Mouse (Mus musculus) embryonic facial prominence, embryonic 10.5 days (tissue): ENCODE data around the gene Nfatc2. TPM values are rescaled to one million over a fixed set of nuclear protein-coding genes. Genes with fewer than 3 reads are reported as not detected.

Experiments used
- DNase-seq: peaks from one replicate; pipeline ENCODE4 v3.0.0-alpha.2; 2017; ENCODE audit warnings: low spot score
- H3K27ac ChIP-seq: fragments of 300-500 bp; sonication (generic); replicated peaks from 2 replicates; pipeline ENCODE4 v1.5.1; 2016; ENCODE audit warnings: mild to moderate bottlenecking
- H3K27me3 ChIP-seq: fragments of 300-500 bp; sonication (generic); replicated peaks from 2 replicates; pipeline ENCODE4 v1.6.1; 2016; ENCODE audit warnings: low read depth, mild to moderate bottlenecking; ENCODE audit not compliant: poor library complexity, severe bottlenecking
- H3K36me3 ChIP-seq: fragments of 300-500 bp; sonication (generic); replicated peaks from 2 replicates; pipeline ENCODE4 v1.6.1; 2016; ENCODE audit warnings: mild to moderate bottlenecking, moderate library complexity
- H3K4me1 ChIP-seq: fragments of 300-500 bp; sonication (generic); 2 replicates; pipeline ENCODE4 v1.6.1; 2016
- H3K4me3 ChIP-seq: fragments of 300-500 bp; sonication (generic); 2 replicates; pipeline ENCODE4 v1.5.1; 2016; ENCODE audit warnings: mild to moderate bottlenecking, moderate library complexity
- H3K9me3 ChIP-seq: fragments of 300-500 bp; sonication (generic); 2 replicates; pipeline ENCODE4 v1.6.1; 2016; ENCODE audit warnings: mild to moderate bottlenecking
- WGBS: fragments of 180-500 bp; shearing (Covaris S2); methylation state at CpG from one replicate; pipeline ENCODE4 v1.1.7; 2016; 5-methylcytosine and 5-hydroxymethylcytosine counted together
- polyA plus RNA-seq: library from polyadenylated mRNA; unstranded; fragments of >200 nt; fragmentation: Nextera tagmentation; extraction: Ambion mirVana; gene quantifications from 2 replicates; pipeline ENCODE4 v1.2.1, GENCODE M21; 2016

The Nfatc2 gene
- polyA plus RNA-seq, 1 experiment from 2014 or later = 0.66 TPM

DNA sequence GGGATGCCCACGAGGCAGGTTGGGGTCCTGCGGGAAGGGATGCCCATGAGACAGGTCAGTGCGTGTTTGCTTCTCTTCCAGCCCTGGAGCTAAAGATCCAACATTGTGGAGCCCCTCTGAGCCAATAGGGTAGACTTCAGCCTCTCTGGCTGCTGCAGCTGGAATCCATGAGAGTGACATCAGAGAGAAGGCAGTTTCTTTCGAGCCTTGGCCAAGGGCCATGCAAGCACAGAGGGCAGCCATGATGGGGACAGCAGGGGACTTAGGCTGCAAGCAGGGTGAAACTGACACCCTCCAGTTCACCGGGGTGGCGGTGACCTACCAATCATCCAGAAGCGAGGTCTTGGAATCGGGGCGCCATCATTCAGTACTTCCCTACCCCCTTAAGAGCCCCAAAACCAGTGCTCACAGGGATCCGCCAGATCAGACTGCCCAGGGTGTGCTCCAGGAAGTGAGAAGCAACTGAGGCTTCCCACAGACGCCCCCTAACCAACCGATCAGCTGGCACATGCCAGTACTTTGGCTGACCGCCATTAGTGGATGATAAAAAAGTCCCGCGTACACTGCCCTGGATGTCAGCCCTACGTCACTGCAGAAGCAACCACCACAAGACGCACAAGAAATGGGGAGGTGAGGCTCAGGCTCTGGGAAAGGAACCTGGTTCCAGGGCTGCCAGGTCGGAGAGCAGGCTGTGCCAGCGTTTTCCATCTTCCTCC, 35.8 kb downstream of the Nfatc2 start:
- Histone ChIP-seq H3K4me1 (peaks cover 19% of the 10 kb centered on the region), H3K27me3 (peaks cover 19% of the 10 kb centered on the region; the same call in 1 of the 2 replicates), H3K27ac (no peak overlapping the region), H3K36me3 (no peaks in the 10 kb centered on the region), H3K4me3 (no peak overlapping the region), H3K9me3 (no peaks in the 10 kb centered on the region)
- no peak for DNase-seq
- 90% methylated on average over 19 of the region's 19 CpGs for WGBS

- H3K4me3 ChIP-seq = no peak overlapping the region
- no peaks in the 10 kb centered on the region for H3K9me3 ChIP-seq
- H3K36me3 ChIP-seq = no peaks in the 10 kb centered on the region
- peaks cover 19% of the 10 kb centered on the region; the same call in 1 of the 2 replicates for H3K27me3 ChIP-seq
- 39% methylated on average over 12 of the region's 12 CpGs for WGBS
- peaks cover 19% of the 10 kb centered on the region for H3K4me1 ChIP-seq
- DNase-seq = no peak
- peak overlapping the region; percentile 45; the same call in 1 of the 2 replicates for H3K27ac ChIP-seq
These were observed 38.3 kb downstream of the Nfatc2 start for GRCm38 (mm10) chr2:168563184-168563583.

DNA sequence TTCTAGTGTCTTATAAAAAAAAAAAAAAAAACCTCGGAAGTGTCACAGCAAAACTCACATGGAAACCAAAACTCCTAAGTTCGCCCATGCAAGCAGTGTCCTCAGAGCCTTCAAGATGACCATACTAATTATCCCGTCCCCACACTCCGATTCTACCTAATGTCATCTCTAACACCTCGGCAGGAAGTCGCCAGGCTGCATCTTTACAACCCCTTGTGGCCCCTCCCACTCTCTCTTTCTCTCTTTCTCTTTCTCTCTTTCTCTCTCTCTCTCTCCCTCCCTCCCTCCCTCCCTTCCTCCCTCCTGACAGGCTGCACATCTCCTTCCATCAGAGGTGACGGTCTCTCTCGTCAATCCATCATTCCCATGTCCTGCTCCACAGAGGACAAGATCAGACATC, 44.4 kb downstream of the Nfatc2 start:
- Histone ChIP-seq H3K9me3 (no peaks in the 10 kb centered on the region), H3K4me3 (no peak overlapping the region), H3K4me1 (peaks cover 55% of the 10 kb centered on the region), H3K27me3 (peaks cover 50% of the 10 kb centered on the region), H3K36me3 (no peaks in the 10 kb centered on the region), H3K27ac (no peak overlapping the region)
- DNase-seq = no peak
- 64% methylated on average over 8 of the region's 8 CpGs for whole genome bisulfite sequencing

GRCm38 (mm10) chr2:168555897-168556670, 45.4 kb downstream of the Nfatc2 start:
- Histone ChIP-seq H3K27me3 (peaks cover 45% of the 10 kb centered on the region), H3K4me3 (no peak overlapping the region), H3K36me3 (no peaks in the 10 kb centered on the region), H3K27ac (peak overlapping the region; percentile 63), H3K4me1 (peaks cover 60% of the 10 kb centered on the region), H3K9me3 (no peaks in the 10 kb centered on the region)
- no peak for DNase-seq
- WGBS = 32% methylated on average over 23 of the region's 23 CpGs

DNA sequence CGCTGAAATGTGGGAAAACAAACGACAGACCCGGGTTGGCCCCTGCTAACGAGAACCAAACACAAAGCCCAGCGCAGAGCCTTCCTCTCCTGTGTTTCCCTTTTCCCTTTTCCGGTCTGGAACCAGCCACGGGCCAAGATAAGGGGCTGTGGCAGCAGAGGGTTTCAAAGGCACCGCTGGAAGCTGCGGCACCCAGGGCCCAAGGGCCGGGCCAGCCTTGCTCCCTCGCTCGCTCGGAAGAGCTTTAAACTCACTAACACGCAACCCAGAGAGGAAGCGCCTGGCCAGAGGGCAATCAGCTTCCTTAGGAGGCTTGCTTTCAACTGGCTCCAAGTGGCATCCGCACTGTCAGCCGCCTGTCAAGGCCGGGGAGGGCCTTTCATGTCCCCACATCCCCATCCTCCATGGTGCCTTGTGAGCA, 47.9 kb downstream of the Nfatc2 start:
- Histone ChIP-seq H3K4me1 (peaks cover 71% of the 10 kb centered on the region), H3K4me3 (peak overlapping the region; percentile 28; the same call in 1 of the 2 replicates), H3K27ac (peak overlapping the region; percentile 68), H3K36me3 (no peaks in the 10 kb centered on the region), H3K27me3 (peaks cover 51% of the 10 kb centered on the region), H3K9me3 (no peaks in the 10 kb centered on the region)
- 26% methylated on average over 18 of the region's 18 CpGs for WGBS
- peak; percentile 45 for DNase-seq

GRCm38 (mm10) chr2:168552405-168552804, 49.1 kb downstream of the Nfatc2 start:
- Histone ChIP-seq H3K4me1 (peaks cover 75% of the 10 kb centered on the region), H3K9me3 (no peaks in the 10 kb centered on the region), H3K27ac (peak overlapping the region; percentile 68; the same call in 1 of the 2 replicates), H3K4me3 (no peak overlapping the region), H3K27me3 (peaks cover 44% of the 10 kb centered on the region), H3K36me3 (no peaks in the 10 kb centered on the region)
- 29% methylated on average over 5 of the region's 5 CpGs for WGBS
- DNase-seq = no peak

GRCm38 (mm10) chr2:168551218-168551617, 50.2 kb downstream of the Nfatc2 start:
- H3K4me3 ChIP-seq = no peak overlapping the region
- 92% methylated on average over 7 of the region's 7 CpGs for WGBS
- H3K36me3 ChIP-seq = no peaks in the 10 kb centered on the region
- H3K27ac ChIP-seq = no peak overlapping the region
- H3K27me3 ChIP-seq = peaks cover 32% of the 10 kb centered on the region
- H3K9me3 ChIP-seq = no peaks in the 10 kb centered on the region
- DNase-seq = no peak
- H3K4me1 ChIP-seq = peaks cover 67% of the 10 kb centered on the region

DNA sequence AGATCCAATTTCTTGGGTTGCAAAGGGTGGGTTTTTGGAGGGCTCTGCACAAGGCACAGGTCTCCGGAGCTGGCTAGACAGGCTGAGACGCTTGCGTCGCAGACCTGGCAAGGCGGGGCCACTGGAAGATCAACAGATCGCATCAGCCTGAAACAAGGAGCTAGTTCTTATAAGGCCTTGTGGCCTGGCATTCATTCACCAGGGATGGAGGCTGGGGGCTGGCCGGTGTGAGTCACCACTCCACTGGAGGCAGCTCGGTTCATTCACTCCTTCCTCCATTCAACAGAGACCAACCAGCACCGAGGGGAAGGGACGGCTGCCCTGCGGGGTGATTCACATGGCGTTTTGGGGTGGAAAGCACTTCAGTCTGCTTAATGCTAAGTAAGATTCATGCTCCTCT, 52.1 kb downstream of the Nfatc2 start:
- no peak overlapping the region for H3K27ac ChIP-seq
- H3K36me3 ChIP-seq = no peaks in the 10 kb centered on the region
- 51% methylated on average over 12 of the region's 12 CpGs for WGBS
- H3K27me3 ChIP-seq = peaks cover 18% of the 10 kb centered on the region
- peaks cover 68% of the 10 kb centered on the region for H3K4me1 ChIP-seq
- no peak overlapping the region for H3K4me3 ChIP-seq
- no peak for DNase-seq
- H3K9me3 ChIP-seq = no peaks in the 10 kb centered on the region

- Histone ChIP-seq H3K9me3 (no peaks in the 10 kb centered on the region), H3K27ac (no peak overlapping the region; the same call in 1 of the 2 replicates), H3K4me1 (peaks cover 68% of the 10 kb centered on the region), H3K27me3 (peaks cover 12% of the 10 kb centered on the region), H3K36me3 (no peaks in the 10 kb centered on the region), H3K4me3 (no peak overlapping the region)
- no peak for DNase-seq
- 72% methylated on average over 4 of the region's 4 CpGs for WGBS
These were observed 53.4 kb downstream of the Nfatc2 start for GRCm38 (mm10) chr2:168548008-168548407.

GRCm38 (mm10) chr2:168545901-168546557, 55.4 kb downstream of the Nfatc2 start:
- no peak for DNase-seq
- WGBS = 73% methylated on average over 15 of the region's 15 CpGs
- Histone ChIP-seq H3K36me3 (no peaks in the 10 kb centered on the region), H3K27me3 (peaks cover 12% of the 10 kb centered on the region), H3K27ac (peak overlapping the region; percentile 66; the same call in 1 of the 2 replicates), H3K4me3 (no peak overlapping the region), H3K9me3 (no peaks in the 10 kb centered on the region), H3K4me1 (peaks cover 54% of the 10 kb centered on the region)

DNA sequence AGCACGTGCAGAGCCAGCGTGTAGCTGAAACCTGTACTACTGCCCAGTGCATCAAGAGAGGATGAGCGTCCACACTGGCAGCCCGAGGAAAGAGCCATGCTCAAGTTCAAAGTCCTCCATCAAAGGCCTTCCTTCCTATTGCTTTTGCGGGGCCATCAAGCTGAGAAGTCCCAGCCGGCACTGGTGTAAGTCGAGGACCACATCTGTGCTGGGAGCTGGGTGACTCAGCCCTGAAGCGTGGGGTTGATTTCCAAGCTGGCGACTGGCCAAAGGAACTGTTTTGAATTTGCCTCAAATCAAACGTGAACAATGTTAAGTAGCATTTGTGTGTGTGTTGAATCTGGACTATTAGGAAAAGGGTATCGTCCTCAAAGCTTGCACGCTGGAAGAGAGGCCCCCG, 57.4 kb downstream of the Nfatc2 start:
- Histone ChIP-seq H3K27me3 (peaks cover 5% of the 10 kb centered on the region; the same call in 1 of the 2 replicates), H3K27ac (no peak overlapping the region; the same call in 1 of the 2 replicates), H3K36me3 (no peaks in the 10 kb centered on the region), H3K9me3 (no peaks in the 10 kb centered on the region), H3K4me3 (no peak overlapping the region), H3K4me1 (peaks cover 53% of the 10 kb centered on the region)
- 64% methylated on average over 13 of the region's 13 CpGs for WGBS
- DNase-seq = no peak

DNA sequence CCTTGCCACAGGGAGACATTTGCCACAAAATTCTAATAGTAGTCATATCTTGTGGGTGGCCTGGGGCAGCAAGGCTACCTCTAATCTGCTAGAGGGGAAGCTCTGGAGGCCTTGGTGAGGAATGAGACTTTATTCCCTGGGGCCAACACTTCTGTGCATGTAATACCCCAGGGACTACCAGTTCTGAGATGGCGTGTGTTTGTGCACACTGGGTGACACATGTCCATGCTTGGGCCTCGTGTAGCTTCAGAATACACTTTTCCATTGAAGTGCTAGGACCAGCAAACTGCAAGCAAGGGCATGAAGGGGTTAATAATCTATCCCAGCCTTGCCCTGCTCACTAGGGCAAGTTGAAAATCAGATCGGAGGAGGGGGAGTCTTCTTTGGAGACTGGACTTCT, 58.4 kb downstream of the Nfatc2 start:
- Histone ChIP-seq H3K27me3 (peaks cover 5% of the 10 kb centered on the region; the same call in 1 of the 2 replicates), H3K4me1 (peaks cover 48% of the 10 kb centered on the region), H3K27ac (peak overlapping the region; percentile 31; the same call in 1 of the 2 replicates), H3K9me3 (no peaks in the 10 kb centered on the region), H3K4me3 (no peak overlapping the region), H3K36me3 (no peaks in the 10 kb centered on the region)
- 52% methylated on average over 3 of the region's 3 CpGs for WGBS
- no peak for DNase-seq
